Mouse (Mus musculus) urinary bladder, postnatal 14 days (tissue): ENCODE data around the gene Mfng.
A peak's percentile ranks its signal among the peaks of the same experiment; 100 is the strongest.

Source experiments
- DNase-seq: peaks from one replicate; pipeline ENCODE4 v3.0.0; 2021; ENCODE audit warnings: low spot score

The Mfng gene

GRCm38 (mm10) chr15:78787287-78787856 is 14.1 kb upstream of the Mfng start:
- DNase-seq: no peak

- DNase-seq: no peak
Measured at GRCm38 (mm10) chr15:78786411-78786818, 13.1 kb upstream of the Mfng start.

- DNase-seq: peak; percentile 56
Measured at GRCm38 (mm10) chr15:78785961-78786360, 12.7 kb upstream of the Mfng start.

GRCm38 (mm10) chr15:78785258-78785657 is 12.0 kb upstream of the Mfng start:
- DNase-seq: no peak

- no peak for DNase-seq
Measured at GRCm38 (mm10) chr15:78784520-78784919, 11.2 kb upstream of the Mfng start.

GRCm38 (mm10) chr15:78782348-78783103 is 9.3 kb upstream of the Mfng start:
- no peak for DNase-seq

GRCm38 (mm10) chr15:78780908-78781307 is 7.6 kb upstream of the Mfng start:
- no peak for DNase-seq

GRCm38 (mm10) chr15:78780359-78780758 is 7.1 kb upstream of the Mfng start:
- DNase-seq: no peak

- no peak for DNase-seq
Measured at GRCm38 (mm10) chr15:78779690-78780089, 6.4 kb upstream of the Mfng start.

GRCm38 (mm10) chr15:78779253-78779652 is 6.0 kb upstream of the Mfng start:
- no peak for DNase-seq

GRCm38 (mm10) chr15:78778077-78778870 is 5.0 kb upstream of the Mfng start:
- peak; percentile 82 for DNase-seq

GRCm38 (mm10) chr15:78772856-78773255 is 419 bp downstream of the Mfng start:
- DNase-seq: no peak

GRCm38 (mm10) chr15:78772368-78772763 is 909 bp downstream of the Mfng start:
- DNase-seq: no peak

GRCm38 (mm10) chr15:78771531-78772367 is 1.5 kb downstream of the Mfng start:
- no peak for DNase-seq

GRCm38 (mm10) chr15:78770983-78771355 is 2.3 kb downstream of the Mfng start:
- no peak for DNase-seq

- no peak for DNase-seq
Measured at GRCm38 (mm10) chr15:78770234-78770982, 2.9 kb downstream of the Mfng start.

GRCm38 (mm10) chr15:78769064-78769463 is 4.2 kb downstream of the Mfng start:
- no peak for DNase-seq

- DNase-seq: no peak
Measured at GRCm38 (mm10) chr15:78763704-78764103, 9.6 kb downstream of the Mfng start.

- DNase-seq: no peak
Measured at GRCm38 (mm10) chr15:78763210-78763609, 10.1 kb downstream of the Mfng start.

GRCm38 (mm10) chr15:78761112-78761511 is 12.2 kb downstream of the Mfng start:
- no peak for DNase-seq

GRCm38 (mm10) chr15:78758132-78758531 is 15.1 kb downstream of the Mfng start:
- DNase-seq: no peak
